Comparison of ENCODE assay signal across 8 mouse cellular contexts in genomic region chr4:22494006-22494866, GRCm38 (mm10). TPM values are rescaled to one million over a fixed set of nuclear protein-coding genes. Genes with fewer than 3 reads are reported as not detected.
DNase-seq lines count a peak whose midpoint lies in the region; ATAC-seq lines count a peak whose summit lies in the region.
"Had no signal": no experiment of that assay in that cellular context is flagged by ENCODE, and none has a peak within 500 bp of the region (broad histone marks: within the 10 kb centered on the region; RNA-seq: fewer than 3 reads in every experiment).

No protein-coding gene starts in this region.

- no peaks in the 10 kb centered on the region for H3K36me3 ChIP-seq in liver, embryonic 11.5 days (ENCODE audit: control insufficient read depth, insufficient read depth, low read length)
- H3K36me3 ChIP-seq in forebrain, embryonic 11.5 days (ENCODE audit: control insufficient read depth, insufficient read depth, low read length), result no peaks in the 10 kb centered on the region
- no peaks in the 10 kb centered on the region for H3K36me3 ChIP-seq in limb, embryonic 12.5 days

- H3K9ac ChIP-seq in liver, embryonic 11.5 days (ENCODE audit: low read depth, low read length), result no peak overlapping the region
- H3K9ac ChIP-seq in forebrain, embryonic 11.5 days (ENCODE audit: low read length), result peak overlapping the region; percentile 69
- no peak overlapping the region for H3K9ac ChIP-seq in limb, embryonic 12.5 days (replicated peaks)

- DNase-seq in liver, embryonic 11.5 days (ENCODE audit: low spot score), result no peak
- no peak for DNase-seq in liver
- DNase-seq in forebrain, embryonic 11.5 days (ENCODE audit: low spot score), result peak; percentile 57
- peak; percentile 30 for DNase-seq in retina, embryonic 14.5 days (ENCODE audit: low spot score)
- no peak for DNase-seq in gastrocnemius, postnatal 14 days
- DNase-seq in gastrocnemius, adult 8-10 months (ENCODE audit: low spot score in 2 of 2), result no peak
- DNase-seq: lung, postnatal 4 days had no signal

- no peak overlapping the region for H3K4me3 ChIP-seq in liver, embryonic 11.5 days (ENCODE audit: low read depth, low read length)
- peak overlapping the region; percentile 35 for H3K4me3 ChIP-seq in forebrain, embryonic 11.5 days (ENCODE audit: low read depth, low read length)
- H3K4me3 ChIP-seq in limb, embryonic 12.5 days (replicated peaks), result peak overlapping the region; percentile 34

- no peaks in the 10 kb centered on the region for H3K9me3 ChIP-seq in liver, embryonic 11.5 days (ENCODE audit: control insufficient read depth, low read length)
- H3K9me3 ChIP-seq in forebrain, embryonic 11.5 days (ENCODE audit: control insufficient read depth, low read length), result no peaks in the 10 kb centered on the region
- no peaks in the 10 kb centered on the region for H3K9me3 ChIP-seq in limb, embryonic 12.5 days

- no peak overlapping the region for H3K27ac ChIP-seq in liver, embryonic 11.5 days (ENCODE audit: low read depth, low read length)
- peak overlapping the region; percentile 89 for H3K27ac ChIP-seq in forebrain, embryonic 11.5 days (ENCODE audit: low read depth, low read length)
- H3K27ac ChIP-seq in limb, embryonic 12.5 days, result no peak overlapping the region

- peak overlapping the region; percentile 35 for H3K4me2 ChIP-seq in liver, embryonic 11.5 days
- H3K4me2 ChIP-seq in forebrain, embryonic 11.5 days (ENCODE audit: low read depth, low read length, severe bottlenecking), result peak overlapping the region; percentile 71
- peak overlapping the region; percentile 53 for H3K4me2 ChIP-seq in limb, embryonic 12.5 days

- 3% methylated on average over 18 of the region's 18 CpGs for WGBS in liver, embryonic 11.5 days
- under 1% methylated on average over 18 of the region's 18 CpGs for WGBS in forebrain, embryonic 11.5 days
- 2% methylated on average over 18 of the region's 18 CpGs for whole genome bisulfite sequencing in limb, embryonic 12.5 days

- peaks cover 91% of the 10 kb centered on the region for H3K27me3 ChIP-seq in liver, embryonic 11.5 days (replicated peaks; ENCODE audit: control insufficient read depth, insufficient read depth, low read length)
- H3K27me3 ChIP-seq in forebrain, embryonic 11.5 days (ENCODE audit: control insufficient read depth, insufficient read depth, low read length), result peaks cover 8% of the 10 kb centered on the region
- H3K27me3 ChIP-seq in limb, embryonic 12.5 days, result peaks cover 92% of the 10 kb centered on the region

- ATAC-seq in liver, embryonic 11.5 days (replicated peaks; ENCODE audit: low FRiP score), result no peak
- no peak for ATAC-seq in forebrain, embryonic 11.5 days (replicated peaks; ENCODE audit: low FRiP score)
- no peak for ATAC-seq in limb, embryonic 12.5 days (ENCODE audit: insufficient number of reproducible peaks, insufficient read depth, low FRiP score, low TSS enrichment, low read depth)

- H3K4me1 ChIP-seq in liver, embryonic 11.5 days (replicated peaks; ENCODE audit: control insufficient read depth, insufficient read depth, low read length), result no peaks in the 10 kb centered on the region
- peaks cover 16% of the 10 kb centered on the region for H3K4me1 ChIP-seq in forebrain, embryonic 11.5 days (replicated peaks; ENCODE audit: control insufficient read depth, insufficient read depth, low read length)
- peaks cover 48% of the 10 kb centered on the region for H3K4me1 ChIP-seq in limb, embryonic 12.5 days (replicated peaks)

- intact Hi-C loops in gastrocnemius, postnatal 14 days (cut with DNase I; ENCODE audit: low total_unique reads), result no loop called here

RNA-seq across cellular contexts. Expression of gene Pou3f2, which starts 6.1 kb away (rescaled TPM):
- 0.06 and 0.08 TPM in 2 replicates for polyA plus RNA-seq in liver, embryonic 11.5 days (2014; fragmentation: Nextera tagmentation; extraction: Ambion mirVana)
- polyA plus RNA-seq in forebrain, embryonic 11.5 days (2014; fragmentation: Nextera tagmentation; extraction: Ambion mirVana), result 26.6 and 31.8 TPM in 2 replicates
- polyA plus RNA-seq in limb, embryonic 12.5 days (2016; fragmentation: Nextera tagmentation; extraction: Ambion mirVana), result 0.33 and 0.36 TPM in 2 replicates
- under 1 TPM; 0.13 to 0.14 TPM for total RNA-seq in gastrocnemius, postnatal 14 days (2021)
- total RNA-seq in gastrocnemius, adult 8-10 months (2022), result not detected

Comparison
In these comparisons a context has a peak if more than half of its experiments do, and no peak if none do; other contexts are left out.
1. DNase-seq: peak in forebrain, embryonic 11.5 days (single experiment) and retina, embryonic 14.5 days (single experiment); none in liver, embryonic 11.5 days (single experiment), liver (single experiment), gastrocnemius, postnatal 14 days (single experiment) and gastrocnemius, adult 8-10 months (0 of 2).
2. RNA of gene Pou3f2, which starts 6.1 kb away (polyA plus RNA-seq): 26.6 to 31.8 TPM in forebrain, embryonic 11.5 days; 0.33 to 0.36 TPM in limb, embryonic 12.5 days and 0.06 to 0.08 TPM in liver, embryonic 11.5 days; every median in the first group is over 10 times any median in the second.
3. Peak in every context shown above with its lines, with median percentiles within 50 percentile points of each other: H3K4me2 ChIP-seq.